Mouse (Mus musculus): ENCODE measurements around the gene Nrn1l.

GRCm38 (mm10) chr8:105893339-105893738 is at the start of gene Nrn1l:
- TF ChIP-seq CTCF (IDR thresholded peaks at IDR 0.05; ENCODE audit: low read depth, low read length), result no peak
- TF ChIP-seq POLR2A (IDR thresholded peaks at IDR 0.05; ENCODE audit: borderline replicate concordance, low read depth, low read length), result no peak
